Comparison of ENCODE assay signal across 10 mouse cellular contexts in genomic region chr4:43959523-43960179, GRCm38 (mm10). TPM values are rescaled to one million over a fixed set of nuclear protein-coding genes. Genes with fewer than 3 reads are reported as not detected.
A peak's percentile ranks its signal among the peaks of the same experiment; 100 is the strongest.
DNase-seq lines count a peak whose midpoint lies in the region; ATAC-seq and TF ChIP-seq lines count a peak whose summit lies in the region.
"Had no signal": no experiment of that assay in that cellular context is flagged by ENCODE, and none has a peak within 500 bp of the region (broad histone marks: within the 10 kb centered on the region; RNA-seq: fewer than 3 reads in every experiment).

No protein-coding gene starts in this region.

- ATAC-seq in kidney, embryonic 14.5 days (ENCODE audit: low FRiP score, low TSS enrichment): no peak
- peak; percentile 23 for ATAC-seq in G1E (ENCODE audit: extremely low read depth, insufficient number of reproducible peaks, low FRiP score, poor library complexity, severe bottlenecking)
- ATAC-seq in hindbrain, embryonic 15.5 days (ENCODE audit: low FRiP score, low read depth): no peak
- peak; percentile 20 for ATAC-seq in megakaryocyte progenitor cell, adult 5-6 weeks (replicated peaks; ENCODE audit: poor library complexity)
- ATAC-seq in forebrain, embryonic 16.5 days: no peak

- H3K9ac ChIP-seq in kidney, embryonic 14.5 days (ENCODE audit: low read depth, low read length): peak overlapping the region; percentile 18; the same call in 1 of the 2 replicates
- no peak overlapping the region for H3K9ac ChIP-seq in hindbrain, embryonic 15.5 days
- no peak overlapping the region for H3K9ac ChIP-seq in forebrain, embryonic 16.5 days (replicated peaks; ENCODE audit: low read depth, low read length)
- H3K9ac ChIP-seq: midbrain, embryonic 12.5 days had no signal

- H3K4me3 ChIP-seq in kidney, embryonic 14.5 days (ENCODE audit: low read length): no peak overlapping the region
- H3K4me3 ChIP-seq in G1E (ENCODE audit: low read depth, low read length): peak overlapping the region; percentile 95; the same call in 1 of the 2 replicates
- no peak overlapping the region for H3K4me3 ChIP-seq in hindbrain, embryonic 15.5 days
- H3K4me3 ChIP-seq in forebrain, embryonic 16.5 days (replicated peaks; ENCODE audit: low read length): no peak overlapping the region
- H3K4me3 ChIP-seq in midbrain, embryonic 10.5 days: no peak overlapping the region

- H3K27me3 ChIP-seq in kidney, embryonic 14.5 days (ENCODE audit: control insufficient read depth, insufficient read depth, low read length): no peaks in the 10 kb centered on the region
- H3K27me3 ChIP-seq in G1E (ENCODE audit: insufficient read depth, low read length): peaks cover 6% of the 10 kb centered on the region
- no peaks in the 10 kb centered on the region for H3K27me3 ChIP-seq in hindbrain, embryonic 15.5 days
- no peaks in the 10 kb centered on the region for H3K27me3 ChIP-seq in forebrain, embryonic 16.5 days (replicated peaks; ENCODE audit: control insufficient read depth, insufficient read depth, low read length)
- H3K27me3 ChIP-seq in midbrain, embryonic 10.5 days (ENCODE audit: low read depth, poor library complexity, severe bottlenecking): peaks cover 85% of the 10 kb centered on the region

- TF ChIP-seq CTCF in G1E (IDR thresholded peaks at IDR 0.05; ENCODE audit: low read depth, low read length): no peak

- DNase-seq in kidney, postnatal 36 days: no peak
- DNase-seq in G1E (ENCODE audit: low spot score): peak; percentile 45
- no peak for DNase-seq in Muller cell, postnatal 12 days (ENCODE audit: inconsistent ontology term)
- DNase-seq in midbrain, embryonic 10.5 days (ENCODE audit: low spot score): no peak
- DNase-seq: gastrocnemius, postnatal 36 days had no signal

- H3K27ac ChIP-seq in kidney, embryonic 14.5 days (ENCODE audit: low read depth, low read length): no peak overlapping the region; the same call in 1 of the 2 replicates
- H3K27ac ChIP-seq in hindbrain, embryonic 15.5 days (replicated peaks): no peak overlapping the region
- H3K27ac ChIP-seq in forebrain, embryonic 16.5 days (ENCODE audit: low read length): no peak overlapping the region
- no peak overlapping the region for H3K27ac ChIP-seq in midbrain, embryonic 10.5 days (replicated peaks)
- H3K27ac ChIP-seq: midbrain, embryonic 12.5 days had no signal

- WGBS in kidney, embryonic 14.5 days: 61% methylated on average over 9 of the region's 9 CpGs
- 77% methylated on average over 9 of the region's 9 CpGs for WGBS in hindbrain, embryonic 15.5 days
- 70% methylated on average over 9 of the region's 9 CpGs for WGBS in forebrain, embryonic 16.5 days
- 71% methylated on average over 9 of the region's 9 CpGs for WGBS in midbrain, embryonic 10.5 days

- no peaks in the 10 kb centered on the region for H3K9me3 ChIP-seq in kidney, embryonic 14.5 days (ENCODE audit: control insufficient read depth, low read length)
- no peaks in the 10 kb centered on the region for H3K9me3 ChIP-seq in G1E (replicated peaks)
- no peaks in the 10 kb centered on the region for H3K9me3 ChIP-seq in hindbrain, embryonic 15.5 days
- H3K9me3 ChIP-seq in forebrain, embryonic 16.5 days (ENCODE audit: control insufficient read depth, low read length): no peaks in the 10 kb centered on the region
- no peaks in the 10 kb centered on the region for H3K9me3 ChIP-seq in midbrain, embryonic 10.5 days (replicated peaks)
- H3K9me3 ChIP-seq: midbrain, embryonic 12.5 days had no signal

- no peaks in the 10 kb centered on the region for H3K36me3 ChIP-seq in kidney, embryonic 14.5 days (ENCODE audit: control insufficient read depth, insufficient read depth, low read length)
- H3K36me3 ChIP-seq in G1E (replicated peaks): peaks cover 25% of the 10 kb centered on the region
- no peaks in the 10 kb centered on the region for H3K36me3 ChIP-seq in hindbrain, embryonic 15.5 days
- H3K36me3 ChIP-seq in forebrain, embryonic 16.5 days (ENCODE audit: control insufficient read depth, insufficient read depth): no peaks in the 10 kb centered on the region
- no peaks in the 10 kb centered on the region for H3K36me3 ChIP-seq in midbrain, embryonic 10.5 days
- H3K36me3 ChIP-seq: midbrain, embryonic 12.5 days had no signal

- peak overlapping the region; percentile 15 for H3K4me2 ChIP-seq in kidney, embryonic 14.5 days (replicated peaks; ENCODE audit: low read depth, low read length)
- peak overlapping the region; percentile 99 for H3K4me2 ChIP-seq in hindbrain, embryonic 15.5 days
- H3K4me2 ChIP-seq in forebrain, embryonic 16.5 days (ENCODE audit: low read length): no peak overlapping the region

- H3K4me1 ChIP-seq in kidney, embryonic 14.5 days (ENCODE audit: control insufficient read depth, insufficient read depth, low read length): peaks cover 22% of the 10 kb centered on the region; the same call in 1 of the 2 replicates
- peaks cover 82% of the 10 kb centered on the region for H3K4me1 ChIP-seq in G1E (ENCODE audit: insufficient read depth, low read depth, low read length)
- peaks cover 30% of the 10 kb centered on the region for H3K4me1 ChIP-seq in hindbrain, embryonic 15.5 days (replicated peaks)
- peaks cover 11% of the 10 kb centered on the region for H3K4me1 ChIP-seq in forebrain, embryonic 16.5 days (replicated peaks; ENCODE audit: control insufficient read depth, insufficient read depth, low read length)
- peaks cover 29% of the 10 kb centered on the region for H3K4me1 ChIP-seq in midbrain, embryonic 10.5 days

RNA-seq across cellular contexts. Expression of gene Glipr2, which starts 2.5 kb away (rescaled TPM):
- 51.4 and 63.6 TPM in 2 replicates for polyA plus RNA-seq in kidney, embryonic 14.5 days (2014; fragmentation: Nextera tagmentation; extraction: Ambion mirVana)
- total RNA-seq in G1E (2014; fragmentation: Nextera tagmentation) (48.9 and 58.3 TPM in 2 replicates), G1E (2017) (73.9 and 77.9 TPM in 2 replicates)
- 47.0 and 50.6 TPM in 2 replicates for polyA plus RNA-seq in G1E (2012)
- polyA plus RNA-seq in hindbrain, embryonic 15.5 days (2015; fragmentation: Nextera tagmentation; extraction: Ambion mirVana): 35.2 and 38.8 TPM in 2 replicates
- total RNA-seq in megakaryocyte progenitor cell, adult 5-6 weeks (2015): 12.6 and 14.7 TPM in 2 replicates
- total RNA-seq in megakaryocyte progenitor cell, adult 5-6 weeks (2017): 18.0 and 19.4 TPM in 2 replicates
- polyA plus RNA-seq in forebrain, embryonic 16.5 days (2015; fragmentation: Nextera tagmentation; extraction: Ambion mirVana): 27.2 and 28.8 TPM in 2 replicates
- 69.2 and 82.3 TPM in 2 replicates for polyA plus RNA-seq in midbrain, embryonic 10.5 days (2016; fragmentation: Nextera tagmentation; extraction: Ambion mirVana)

RNA-seq across cellular contexts. Expression of gene Ccin, which starts 23.6 kb away (rescaled TPM):
- not detected in 2 replicates for polyA plus RNA-seq in kidney, embryonic 14.5 days (2014; fragmentation: Nextera tagmentation; extraction: Ambion mirVana)
- total RNA-seq in G1E (2014; fragmentation: Nextera tagmentation) (not detected in 2 replicates), G1E (2017) (not detected in 2 replicates)
- not detected in 2 replicates for polyA plus RNA-seq in G1E (2012)
- not detected in 2 replicates for polyA plus RNA-seq in hindbrain, embryonic 15.5 days (2015; fragmentation: Nextera tagmentation; extraction: Ambion mirVana)
- not detected in 2 replicates for total RNA-seq in megakaryocyte progenitor cell, adult 5-6 weeks (2015)
- not detected in 2 replicates for total RNA-seq in megakaryocyte progenitor cell, adult 5-6 weeks (2017)
- not detected in 2 replicates for polyA plus RNA-seq in forebrain, embryonic 16.5 days (2015; fragmentation: Nextera tagmentation; extraction: Ambion mirVana)
- not detected in 2 replicates for polyA plus RNA-seq in midbrain, embryonic 10.5 days (2016; fragmentation: Nextera tagmentation; extraction: Ambion mirVana)
- total RNA-seq: gastrocnemius, postnatal 36 days had no signal
- polyA plus RNA-seq: midbrain, embryonic 12.5 days had no signal

RNA-seq across cellular contexts. Expression of gene Clta, which starts 44.6 kb away (rescaled TPM):
- polyA plus RNA-seq in kidney, embryonic 14.5 days (2014; fragmentation: Nextera tagmentation; extraction: Ambion mirVana): 242 and 272 TPM in 2 replicates
- total RNA-seq in G1E (2014; fragmentation: Nextera tagmentation): 108 and 132 TPM in 2 replicates
- total RNA-seq in G1E (2017): 483 and 581 TPM in 2 replicates
- 437 and 460 TPM in 2 replicates for polyA plus RNA-seq in G1E (2012)
- 342 and 343 TPM in 2 replicates for polyA plus RNA-seq in hindbrain, embryonic 15.5 days (2015; fragmentation: Nextera tagmentation; extraction: Ambion mirVana)
- 302 and 347 TPM in 2 replicates for total RNA-seq in megakaryocyte progenitor cell, adult 5-6 weeks (2015)
- 439 and 441 TPM in 2 replicates for total RNA-seq in megakaryocyte progenitor cell, adult 5-6 weeks (2017)
- polyA plus RNA-seq in forebrain, embryonic 16.5 days (2015; fragmentation: Nextera tagmentation; extraction: Ambion mirVana): 296 and 297 TPM in 2 replicates
- polyA plus RNA-seq in midbrain, embryonic 10.5 days (2016; fragmentation: Nextera tagmentation; extraction: Ambion mirVana): 187 and 190 TPM in 2 replicates

Comparison
In these comparisons a context has a peak if more than half of its experiments do, and no peak if none do; other contexts are left out.
1. ATAC-seq: peak in G1E (single experiment) and megakaryocyte progenitor cell, adult 5-6 weeks (single experiment); none in kidney, embryonic 14.5 days (single experiment), hindbrain, embryonic 15.5 days (single experiment) and forebrain, embryonic 16.5 days (single experiment).